Mouse (Mus musculus) layer of hippocampus, adult 11-12 months (tissue): ENCODE results near the gene Cdkl4.
A peak's percentile ranks its signal among the peaks of the same experiment; 100 is the strongest.
"Not testable (repeated sequence)": the region's sequence is repeated elsewhere in the genome, so short reads cannot be mapped to it uniquely, and the experiment has no call there.

Experiments
- DNase-seq: peaks from one replicate; pipeline ENCODE4 v3.0.0; 2022; ENCODE audit warnings: low spot score

The Cdkl4 gene

DNA sequence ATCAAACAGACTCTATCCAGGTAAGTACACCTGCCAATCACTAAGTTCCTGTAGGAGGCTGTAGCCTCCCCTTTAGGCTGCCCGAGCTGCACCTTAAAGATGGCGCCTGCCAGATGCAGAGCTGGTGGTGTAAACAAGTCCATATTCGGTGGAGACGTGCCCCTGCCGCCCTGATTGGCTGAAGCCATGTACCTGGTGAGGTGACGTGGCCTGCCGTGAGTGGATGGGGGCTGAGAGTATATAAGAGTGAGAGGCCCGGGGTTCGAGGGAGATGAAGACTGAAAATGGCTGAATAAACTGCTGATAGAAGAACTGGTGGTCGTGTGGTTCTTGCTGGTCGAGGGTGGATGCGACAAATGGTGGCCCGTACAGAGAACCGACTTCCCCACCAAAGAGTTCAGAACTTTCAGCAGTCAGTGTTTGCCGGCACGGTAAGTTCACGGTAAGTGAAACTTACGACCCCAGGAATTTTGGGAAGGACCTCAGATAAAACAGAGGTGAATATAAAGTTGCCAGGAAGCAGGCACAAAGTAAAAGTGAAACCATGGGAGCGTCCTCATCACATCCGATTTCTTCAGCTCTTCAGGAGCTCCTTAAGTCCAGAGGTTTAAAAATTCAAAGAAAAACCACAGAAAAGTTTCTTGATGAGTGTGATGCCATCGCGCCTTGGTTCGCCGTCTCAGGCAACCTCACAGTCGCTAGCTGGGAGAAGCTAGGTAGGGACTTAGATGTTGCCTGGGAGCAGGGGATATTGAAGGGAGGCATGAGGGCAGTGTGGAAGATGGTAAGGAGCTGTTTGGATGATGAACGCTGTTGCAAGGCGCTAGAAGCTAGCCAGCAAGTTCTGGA lies 13.6 kb downstream of the Cdkl4 start:
- DNase-seq = peak; percentile 44

GRCm38 (mm10) chr17:80562792-80563191 lies 14.8 kb downstream of the Cdkl4 start:
- no peak for DNase-seq

GRCm38 (mm10) chr17:80560669-80561401 lies 16.8 kb downstream of the Cdkl4 start:
- peak; percentile 80 for DNase-seq

DNA sequence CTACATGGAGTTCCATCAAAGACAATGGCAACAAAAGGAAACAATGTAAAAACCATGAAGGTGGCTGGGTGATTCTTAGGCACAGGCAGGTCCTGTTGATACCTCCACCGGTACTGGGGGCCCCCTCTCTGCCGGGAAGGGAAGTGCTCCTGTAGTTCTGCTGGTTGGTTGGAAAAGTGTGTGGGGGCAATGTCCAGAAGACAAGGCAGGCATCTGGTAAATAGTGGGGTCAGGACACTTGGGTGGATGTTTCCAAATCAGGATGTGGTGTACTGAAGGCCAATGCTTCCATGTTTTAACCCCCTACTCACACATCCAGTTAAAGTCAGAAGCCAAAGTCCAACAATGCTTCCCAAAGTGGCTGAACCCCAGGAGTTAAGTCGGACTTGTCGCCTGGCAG lies 17.9 kb downstream of the Cdkl4 start:
- DNase-seq = no peak

DNA sequence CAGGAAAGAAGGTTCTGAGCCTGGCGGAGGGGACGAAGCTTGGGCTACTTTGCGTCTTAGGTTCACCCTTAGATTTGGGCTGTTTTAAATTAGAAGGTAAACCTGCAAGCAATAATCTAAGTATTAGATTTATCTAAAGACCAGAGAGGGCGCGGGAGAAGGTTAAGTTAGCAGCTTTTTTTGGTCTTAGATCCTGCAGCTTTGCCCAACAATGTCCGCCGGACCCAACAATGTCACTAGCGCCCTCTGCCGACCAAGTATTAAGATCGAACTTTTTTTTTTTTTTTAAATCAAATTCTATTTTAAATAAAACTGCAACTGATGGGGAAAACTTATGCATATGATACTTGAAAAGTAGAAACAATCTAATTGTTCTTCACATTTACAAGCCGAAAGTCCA lies 18.6 kb downstream of the Cdkl4 start:
- DNase-seq = no peak

GRCm38 (mm10) chr17:80558583-80558982 lies 19.0 kb downstream of the Cdkl4 start:
- no peak for DNase-seq

DNA sequence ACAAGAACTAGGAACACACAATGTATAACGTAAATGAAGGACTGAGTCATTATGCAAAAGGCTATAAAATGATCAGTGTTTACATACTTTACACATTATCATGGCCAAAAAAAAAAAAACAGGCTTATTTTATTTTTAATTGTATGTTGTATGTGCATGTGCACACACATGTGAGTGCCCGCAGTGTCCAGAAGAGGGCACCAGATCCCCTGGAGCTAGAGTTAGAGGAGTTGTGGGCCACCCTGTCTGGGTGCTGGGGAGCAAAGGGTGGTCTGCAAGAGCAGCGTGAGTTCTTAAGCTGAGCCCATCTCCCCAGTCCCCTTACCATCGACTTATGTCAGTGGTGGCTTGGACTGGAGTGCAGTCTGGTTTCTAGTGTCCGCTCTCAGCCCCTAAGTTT lies 20.2 kb downstream of the Cdkl4 start:
- DNase-seq = no peak

- DNase-seq = peak; percentile 85
Measured at GRCm38 (mm10) chr17:80553318-80554270, 24.0 kb downstream of the Cdkl4 start.

GRCm38 (mm10) chr17:80552653-80553052 lies 25.0 kb downstream of the Cdkl4 start:
- no peak for DNase-seq

DNA sequence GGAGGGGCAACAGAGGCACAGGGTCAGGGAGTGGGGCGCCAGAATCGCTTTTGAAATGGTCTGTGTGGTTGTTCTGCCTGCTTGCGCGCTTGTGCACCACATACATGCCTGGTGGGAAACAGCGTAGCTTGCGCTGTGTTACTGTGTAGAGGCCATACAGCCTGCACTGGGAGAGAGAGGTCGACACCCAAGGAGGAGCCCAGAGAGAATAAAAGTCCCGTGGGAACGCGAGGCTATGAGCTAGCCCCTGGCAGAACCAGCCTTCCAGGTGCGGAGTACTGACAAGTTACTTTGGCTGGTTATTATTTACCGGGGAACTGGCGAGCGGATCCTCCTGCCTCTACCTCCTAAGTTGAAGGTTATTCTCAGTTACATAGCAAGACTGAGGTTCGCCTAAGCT lies 26.6 kb downstream of the Cdkl4 start:
- DNase-seq = no peak

DNA sequence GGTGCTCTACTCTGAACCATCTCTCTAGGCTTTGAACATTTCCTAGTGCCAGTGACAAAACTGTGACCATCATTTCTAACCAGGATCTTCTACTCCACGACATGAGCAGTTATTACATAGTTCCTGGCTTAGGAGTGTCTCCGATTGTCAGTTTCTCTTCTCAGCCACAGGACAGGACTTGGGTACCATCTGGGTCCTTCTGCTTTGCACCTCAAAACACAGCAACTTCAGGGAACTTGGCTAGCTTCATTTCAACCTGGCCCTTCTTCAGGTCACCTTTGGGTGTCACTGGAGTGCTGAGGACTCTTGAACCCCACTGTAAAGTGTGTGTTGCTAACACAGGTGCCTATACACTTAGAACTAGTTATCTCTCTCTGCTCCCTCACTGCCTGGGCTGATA lies 30.8 kb downstream of the Cdkl4 start:
- no peak for DNase-seq

- no peak for DNase-seq
Measured at GRCm38 (mm10) chr17:80546227-80546626, 31.4 kb downstream of the Cdkl4 start.

GRCm38 (mm10) chr17:80543646-80544045 lies 34.0 kb downstream of the Cdkl4 start:
- DNase-seq = no peak

DNA sequence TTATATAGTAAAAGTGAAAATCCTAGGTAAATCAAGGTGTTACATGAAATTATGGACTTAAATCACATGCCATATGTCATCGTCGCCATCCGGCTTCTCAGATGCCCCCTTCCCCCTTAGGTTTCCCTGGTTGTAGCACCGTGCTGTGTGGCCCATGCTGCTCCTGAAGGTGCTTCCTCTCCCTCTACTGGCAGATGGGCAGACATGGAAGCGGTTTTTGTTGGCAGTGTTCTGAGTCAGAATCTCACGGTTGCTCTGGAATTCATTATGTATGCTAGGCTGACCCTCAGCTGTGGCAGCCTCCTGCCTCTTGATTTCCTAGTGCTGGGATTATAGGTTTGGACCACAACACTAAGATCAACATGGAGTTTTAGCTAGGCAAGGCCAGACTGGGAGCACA lies 40.5 kb downstream of the Cdkl4 start:
- no peak for DNase-seq

DNA sequence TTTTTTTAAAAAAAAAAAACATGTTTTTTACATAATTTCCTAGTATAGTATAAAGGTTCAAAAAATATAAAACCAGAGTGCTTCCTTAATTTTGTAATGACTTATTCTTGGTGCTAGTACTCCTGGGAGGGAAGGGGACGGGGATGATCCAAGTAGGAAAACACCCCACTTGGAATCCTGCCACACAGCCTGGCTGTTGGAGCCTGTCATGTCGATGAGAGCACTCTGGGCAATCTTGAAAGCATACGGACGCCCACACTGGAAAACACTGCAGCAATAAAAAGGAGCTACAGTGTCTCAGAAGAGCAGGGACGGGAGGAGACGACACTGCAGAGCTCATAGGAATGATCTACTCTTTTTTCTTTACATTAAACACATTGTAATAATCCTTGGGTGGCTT lies 42.0 kb downstream of the Cdkl4 start:
- no peak for DNase-seq

GRCm38 (mm10) chr17:80531351-80531750 lies 46.3 kb downstream of the Cdkl4 start:
- DNase-seq = not testable (repeated sequence)

GRCm38 (mm10) chr17:80523231-80523630 lies 54.4 kb downstream of the Cdkl4 start:
- no peak for DNase-seq

DNA sequence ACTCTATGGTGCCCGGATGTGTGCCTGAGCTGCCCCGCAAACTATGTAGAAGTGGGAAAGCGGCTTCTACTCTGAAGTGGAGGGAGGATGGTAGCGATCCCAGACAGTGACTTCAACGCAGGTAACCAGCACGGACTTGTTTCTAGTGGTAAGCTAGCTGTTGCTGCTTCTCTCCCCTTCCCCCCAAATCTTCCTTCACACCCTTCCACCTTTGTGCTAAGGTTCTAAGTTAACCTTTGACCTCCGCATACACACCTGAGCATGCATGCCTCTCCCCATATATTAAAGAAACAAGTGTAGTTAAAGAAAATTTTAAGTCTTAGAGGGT lies 55.4 kb downstream of the Cdkl4 start:
- no peak for DNase-seq

- no peak for DNase-seq
Measured at GRCm38 (mm10) chr17:80521521-80522228, 55.9 kb downstream of the Cdkl4 start.

- no peak for DNase-seq
Measured at GRCm38 (mm10) chr17:80520537-80520936, 57.1 kb downstream of the Cdkl4 start.

- DNase-seq = no peak
Measured at GRCm38 (mm10) chr17:80518811-80519210, 58.8 kb downstream of the Cdkl4 start.

DNA sequence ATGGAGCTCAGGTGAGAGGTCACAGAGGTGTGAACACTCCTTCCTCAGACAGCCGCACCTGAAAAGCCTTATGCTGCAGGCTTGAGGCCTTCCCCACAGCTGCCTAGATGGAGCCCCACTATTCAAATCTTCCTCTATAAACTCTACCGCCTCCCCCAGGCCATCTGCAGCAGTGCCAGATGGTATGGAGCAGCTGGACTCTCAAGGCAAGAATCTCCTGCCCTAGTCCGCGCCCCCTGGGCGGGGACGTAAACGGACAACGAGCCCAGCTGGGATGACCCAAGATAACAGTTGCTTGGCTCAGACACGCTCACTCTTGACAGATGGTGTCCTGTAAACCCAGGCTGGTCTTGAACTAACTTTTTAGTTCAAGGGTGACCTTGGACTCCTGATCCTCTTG lies 60.4 kb downstream of the Cdkl4 start:
- DNase-seq = no peak
